In the genomic region with DNA sequence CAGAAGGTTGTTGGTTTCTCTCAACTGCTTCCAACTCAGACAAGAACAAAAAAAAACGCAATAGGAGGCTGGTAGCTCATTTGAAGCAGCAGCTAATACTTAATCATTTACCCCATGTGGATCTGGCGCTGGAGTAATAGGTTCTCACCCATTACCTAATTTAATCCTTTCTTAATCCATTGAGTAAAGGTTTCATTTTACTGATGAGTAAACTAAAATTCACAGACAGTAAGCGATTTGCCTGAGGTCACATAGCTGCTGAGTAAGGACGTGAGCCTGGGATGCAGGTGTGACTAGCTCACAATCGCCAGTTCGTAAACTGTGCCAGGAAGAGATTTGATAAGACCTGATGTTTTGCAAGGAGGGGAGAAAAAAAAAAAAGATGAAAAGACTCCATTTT, we compare ENCODE assay signal across 23 mouse cellular contexts. TPM values are rescaled to one million over a fixed set of nuclear protein-coding genes. Genes with fewer than 3 reads are reported as not detected.
DNase-seq lines count a peak whose midpoint lies in the region; ATAC-seq and TF ChIP-seq lines count a peak whose summit lies in the region.
"Had no signal": no experiment of that assay in that cellular context is flagged by ENCODE, and none has a peak within 500 bp of the region (broad histone marks: within the 10 kb centered on the region; RNA-seq: fewer than 3 reads in every experiment).

No protein-coding gene starts in this region.

- ATAC-seq in kidney, embryonic 14.5 days (ENCODE audit: low FRiP score, low TSS enrichment) = no peak
- peak; percentile 51 for ATAC-seq in Patski
- ATAC-seq: activated CD4-positive, CD25-positive, alpha-beta regulatory T cell, adult 4 months; CD4-positive, CD25-positive, alpha-beta regulatory T cell, adult 4 months; forebrain, embryonic 15.5 days had no signal

- 50% methylated on average over 6 of the region's 6 CpGs for WGBS in kidney, adult 2 months
- WGBS in kidney, embryonic 14.5 days = 72% methylated on average over 6 of the region's 6 CpGs

- in situ Hi-C loops in Patski (cut with MboI; ENCODE audit: low pct_unique_long_range_greater_than_20kb) = no loop called here

- no peaks in the 10 kb centered on the region for H3K27me3 ChIP-seq in kidney, adult 2 months (replicated peaks; ENCODE audit: control insufficient read depth, insufficient read depth, low read length)
- no peaks in the 10 kb centered on the region for H3K27me3 ChIP-seq in kidney, embryonic 14.5 days (ENCODE audit: control insufficient read depth, insufficient read depth, low read length)
- no peaks in the 10 kb centered on the region for H3K27me3 ChIP-seq in Patski
- H3K27me3 ChIP-seq: embryonic facial prominence, embryonic 15.5 days; forebrain, embryonic 15.5 days; heart, embryonic 15.5 days had no signal

- H3K9ac ChIP-seq in kidney, embryonic 14.5 days (ENCODE audit: low read depth, low read length) = no peak overlapping the region
- H3K9ac ChIP-seq: embryonic facial prominence, embryonic 15.5 days; forebrain, embryonic 15.5 days; heart, embryonic 15.5 days; hindbrain, embryonic 14.5 days had no signal

- no peak for TF ChIP-seq POLR2A in kidney, adult 2 months (IDR thresholded peaks at IDR 0.05; ENCODE audit: low read depth, low read length)

- peak overlapping the region; percentile 87; the same call in 1 of the 2 replicates for H3K27ac ChIP-seq in kidney, adult 2 months (ENCODE audit: insufficient read depth, low read depth, low read length)
- no peak overlapping the region for H3K27ac ChIP-seq in kidney, embryonic 14.5 days (ENCODE audit: low read depth, low read length)
- H3K27ac ChIP-seq: embryonic facial prominence, embryonic 15.5 days; forebrain, embryonic 15.5 days; heart, embryonic 15.5 days; hindbrain, embryonic 14.5 days had no signal

- no peaks in the 10 kb centered on the region for H3K9me3 ChIP-seq in kidney, embryonic 14.5 days (ENCODE audit: control insufficient read depth, low read length)
- H3K9me3 ChIP-seq: embryonic facial prominence, embryonic 15.5 days; forebrain, embryonic 15.5 days; G1E; heart, embryonic 15.5 days had no signal

- H3K4me1 ChIP-seq in kidney, adult 2 months (ENCODE audit: control insufficient read depth, insufficient read depth, low read length) = peaks cover 3% of the 10 kb centered on the region; the same call in 1 of the 2 replicates
- H3K4me1 ChIP-seq in kidney, embryonic 14.5 days (ENCODE audit: control insufficient read depth, insufficient read depth, low read length) = no peaks in the 10 kb centered on the region
- H3K4me1 ChIP-seq: embryonic facial prominence, embryonic 15.5 days; forebrain, embryonic 15.5 days; heart, embryonic 15.5 days had no signal

- no peak for TF ChIP-seq CTCF in kidney, adult 2 months (conservative IDR thresholded peaks at IDR 0.05; ENCODE audit: insufficient read depth, insufficient read length, low read depth, low read length)
- no peak for TF ChIP-seq CTCF in Patski (IDR thresholded peaks at IDR 0.05)

- H3K4me3 ChIP-seq in kidney, adult 2 months (ENCODE audit: insufficient read depth, low read depth, low read length) = no peak overlapping the region
- no peak overlapping the region for H3K4me3 ChIP-seq in kidney, embryonic 14.5 days (ENCODE audit: low read length)
- H3K4me3 ChIP-seq: embryonic facial prominence, embryonic 15.5 days; erythroblast, embryonic 14.5 days; forebrain, embryonic 15.5 days; heart, embryonic 15.5 days had no signal

- POLR2A ChIA-PET in Patski (lab: Charles Lee) = interaction anchor here (1.7 kb wide), 1 partner anchor 15 kb away, joined by 8 read pairs; no protein-coding TSS in a partner anchor

- peak; percentile 74 for DNase-seq in kidney, adult 2 months
- DNase-seq in kidney, postnatal 36 days = peak; percentile 15 to 49
- no peak for DNase-seq in kidney, postnatal 4 days
- no peak for DNase-seq in Patski (ENCODE audit: low read depth, low spot score)
- no peak for DNase-seq in right cerebral cortex, postnatal 10 days (ENCODE audit: low spot score in 2 of 2)
- DNase-seq: adrenal gland, postnatal 14 days; B cell, adult 2 months; cerebellum, adult 11-12 months; cerebellum, adult 9-11 months; cerebellum, postnatal 36 days; gastrocnemius, postnatal 36 days; heart, adult 18-20 months; heart, postnatal 14 days had no signal

- H3K4me2 ChIP-seq in kidney, embryonic 14.5 days (replicated peaks; ENCODE audit: low read depth, low read length) = no peak overlapping the region
- H3K4me2 ChIP-seq: embryonic facial prominence, embryonic 15.5 days; forebrain, embryonic 15.5 days; heart, embryonic 11.5 days; heart, embryonic 15.5 days; hindbrain, embryonic 14.5 days had no signal

- H3K36me3 ChIP-seq in kidney, adult 2 months (ENCODE audit: control insufficient read depth, insufficient read depth, low read length) = no peaks in the 10 kb centered on the region
- no peaks in the 10 kb centered on the region for H3K36me3 ChIP-seq in kidney, embryonic 14.5 days (ENCODE audit: control insufficient read depth, insufficient read depth, low read length)
- H3K36me3 ChIP-seq: embryonic facial prominence, embryonic 15.5 days; forebrain, embryonic 15.5 days; G1E; heart, embryonic 15.5 days had no signal

- CTCF ChIA-PET in Patski (lab: Charles Lee) = interaction anchor here (1.4 to 1.9 kb wide), 2 partner anchors 13 to 38 kb away, joined by 3 to 6 read pairs; no protein-coding TSS in a partner anchor

RNA-seq across cellular contexts. Expression of a gene that starts 31.1 kb away (rescaled TPM):
- 1.8 and 2.4 TPM in 2 replicates for polyA plus RNA-seq in kidney, adult 2 months (2012; rRNA removed)
- 4.5 and 11.1 TPM in 2 replicates for polyA plus RNA-seq in kidney, embryonic 14.5 days (2014; fragmentation: Nextera tagmentation; extraction: Ambion mirVana)
- 9.9 TPM for polyA plus RNA-seq in Patski (2021)

RNA-seq across cellular contexts. Expression of a gene that starts 44.4 kb away (rescaled TPM):
- 19.2 and 24.9 TPM in 2 replicates for polyA plus RNA-seq in kidney, adult 2 months (2012; rRNA removed)
- polyA plus RNA-seq in kidney, embryonic 14.5 days (2014; fragmentation: Nextera tagmentation; extraction: Ambion mirVana) = 39.1 and 47.0 TPM in 2 replicates
- 106 TPM for polyA plus RNA-seq in Patski (2021)

Comparison
In these comparisons a context has a peak if more than half of its experiments do, and no peak if none do; other contexts are left out.
1. DNase-seq: peak in kidney, adult 2 months (single experiment) and kidney, postnatal 36 days (2 of 2); none in kidney, postnatal 4 days (0 of 2), Patski (single experiment) and right cerebral cortex, postnatal 10 days (0 of 2).